Mouse (Mus musculus): ENCODE results near the gene Mapre3.

Mapre3 gene

GRCm38 (mm10) chr5:30814424-30815119 lies at the start of gene Mapre3:
Gene Mapre3 (plus strand): TSS chr5:30814641.
- DNase-seq: peak; percentile 95

GRCm38 (mm10) chr5:30765596-30766370 lies 48.7 kb upstream of the Mapre3 start:
- DNase-seq: no peak

- DNase-seq: no peak
These were observed 46.4 kb upstream of the Mapre3 start for GRCm38 (mm10) chr5:30768082-30768481.

- DNase-seq: peak; percentile 18
These were observed 45.8 kb upstream of the Mapre3 start for GRCm38 (mm10) chr5:30768598-30768997.

- no peak for DNase-seq
These were observed 45.4 kb upstream of the Mapre3 start for GRCm38 (mm10) chr5:30769075-30769474.

GRCm38 (mm10) chr5:30774601-30775371 lies 39.7 kb upstream of the Mapre3 start:
- DNase-seq: peak; percentile 86

GRCm38 (mm10) chr5:30780699-30781098 lies 33.7 kb upstream of the Mapre3 start:
- no peak for DNase-seq

GRCm38 (mm10) chr5:30781147-30781546 lies 33.3 kb upstream of the Mapre3 start:
- DNase-seq: no peak

GRCm38 (mm10) chr5:30787381-30787780 lies 27.1 kb upstream of the Mapre3 start:
- DNase-seq: no peak

GRCm38 (mm10) chr5:30790047-30790446 lies 24.4 kb upstream of the Mapre3 start:
- no peak for DNase-seq

GRCm38 (mm10) chr5:30796125-30796524 lies 18.3 kb upstream of the Mapre3 start:
- DNase-seq: peak; percentile 75

- DNase-seq: no peak
These were observed 17.0 kb upstream of the Mapre3 start for GRCm38 (mm10) chr5:30797482-30797881.

- no peak for DNase-seq
These were observed 16.5 kb upstream of the Mapre3 start for GRCm38 (mm10) chr5:30797982-30798381.

GRCm38 (mm10) chr5:30798965-30799364 lies 15.5 kb upstream of the Mapre3 start:
- DNase-seq: no peak

- DNase-seq: no peak
These were observed 11.5 kb upstream of the Mapre3 start for GRCm38 (mm10) chr5:30802724-30803467.

GRCm38 (mm10) chr5:30806106-30806505 lies 8.3 kb upstream of the Mapre3 start:
- DNase-seq: peak; percentile 91

- no peak for DNase-seq
These were observed 652 bp downstream of the Mapre3 start for GRCm38 (mm10) chr5:30815120-30815465.

- no peak for DNase-seq
These were observed 1.9 kb downstream of the Mapre3 start for GRCm38 (mm10) chr5:30816261-30816791.

- DNase-seq: peak; percentile 13
These were observed 4.4 kb downstream of the Mapre3 start for GRCm38 (mm10) chr5:30818758-30819309.

- DNase-seq: no peak
These were observed 8.2 kb downstream of the Mapre3 start for GRCm38 (mm10) chr5:30822689-30823088.

GRCm38 (mm10) chr5:30823091-30823490 lies 8.7 kb downstream of the Mapre3 start:
- no peak for DNase-seq
